Mouse (Mus musculus) left cerebral cortex, postnatal 4 days (tissue): ENCODE data around the gene Lcn4. TPM values are rescaled to one million over a fixed set of nuclear protein-coding genes. Genes with fewer than 3 reads are reported as not detected.
"Not testable (repeated sequence)": the region's sequence is repeated elsewhere in the genome, so short reads cannot be mapped to it uniquely, and the experiment has no call there.

Experiments
- DNase-seq: peaks from one replicate; pipeline ENCODE4 v3.0.0-alpha.2; 2022
- intact Hi-C: fragments of 180-260 bp; cut with DNase I; formaldehyde crosslinking; loops from one replicate; pipeline ENCODE4 v1.15.1; 2025
- total RNA-seq, 2 experiments: library from RNA; stranded (reverse); gene quantifications; 2 replicates each; pipeline ENCODE4 v1.2.3; 2021

The Lcn4 gene
- total RNA-seq: not detected

DNA sequence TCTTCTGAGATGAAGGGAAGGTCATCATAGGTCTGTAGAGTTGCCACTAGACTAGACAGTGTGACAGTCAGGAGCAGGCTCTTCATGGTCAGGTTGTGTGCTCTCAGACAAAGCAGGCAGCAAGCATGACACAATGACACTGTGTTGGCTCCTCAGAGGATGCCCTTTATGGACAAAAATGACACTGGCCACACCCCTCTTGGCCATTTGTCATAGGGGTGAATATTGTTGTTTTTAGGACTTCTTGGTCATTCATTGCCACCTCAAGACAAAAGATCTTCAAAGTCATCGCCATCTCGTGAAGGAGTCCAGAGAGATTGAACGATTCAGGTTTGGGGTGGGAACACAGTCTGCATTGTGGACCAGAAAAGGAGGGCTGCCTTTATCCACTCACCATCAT, at the start of gene Lcn4:
TSS of gene Lcn4 (minus strand) at position 101 of the 400 bp plus-strand sequence.
- intact Hi-C loops: no loop called here
- no peak for DNase-seq

DNA sequence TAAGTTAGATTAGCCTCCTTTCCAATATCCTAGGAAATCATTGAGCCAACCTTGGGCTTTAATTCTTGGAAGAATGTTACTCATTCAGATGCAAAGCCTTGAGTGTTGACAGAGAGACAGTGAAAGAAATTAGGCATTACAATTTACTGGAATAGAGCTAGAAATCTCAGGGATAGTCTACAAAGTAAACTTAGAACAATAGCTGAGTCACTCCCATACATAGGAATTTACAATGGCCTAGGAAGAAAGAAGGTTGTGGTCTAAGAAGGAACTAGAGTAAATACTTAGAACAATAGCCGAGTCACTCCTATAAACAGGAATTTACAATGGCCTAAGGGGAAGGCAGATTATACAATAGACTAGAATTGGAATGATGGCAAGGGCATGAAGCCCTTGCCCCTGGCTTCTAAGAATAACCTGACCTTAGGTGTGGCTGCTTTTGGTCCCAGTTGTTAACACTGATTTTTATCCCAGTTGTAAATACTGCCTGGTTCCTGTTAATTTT, 15.1 kb upstream of the Lcn4 start:
- DNase-seq: no peak
- intact Hi-C loops: no loop called here

DNA sequence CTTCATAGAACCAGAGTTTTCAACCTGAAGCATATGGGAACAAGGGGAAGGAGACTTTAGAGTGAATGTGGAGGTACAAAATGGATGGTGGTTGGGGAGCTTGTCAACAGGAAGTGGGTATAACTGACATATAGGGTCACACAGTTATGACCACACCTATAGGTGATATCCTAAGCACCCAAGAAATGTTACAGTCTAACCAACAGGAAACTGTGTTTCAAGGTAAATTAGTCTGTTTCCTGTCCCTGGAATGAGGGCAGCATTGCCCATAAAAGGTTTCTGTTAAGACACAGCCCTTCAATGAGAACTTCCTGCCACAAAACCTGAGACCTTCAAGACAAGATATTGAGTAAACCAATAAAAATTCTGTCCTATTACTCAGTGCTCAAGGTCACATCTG, 2.3 kb downstream of the Lcn4 start:
- intact Hi-C loops: no loop called here
- no peak for DNase-seq

DNA sequence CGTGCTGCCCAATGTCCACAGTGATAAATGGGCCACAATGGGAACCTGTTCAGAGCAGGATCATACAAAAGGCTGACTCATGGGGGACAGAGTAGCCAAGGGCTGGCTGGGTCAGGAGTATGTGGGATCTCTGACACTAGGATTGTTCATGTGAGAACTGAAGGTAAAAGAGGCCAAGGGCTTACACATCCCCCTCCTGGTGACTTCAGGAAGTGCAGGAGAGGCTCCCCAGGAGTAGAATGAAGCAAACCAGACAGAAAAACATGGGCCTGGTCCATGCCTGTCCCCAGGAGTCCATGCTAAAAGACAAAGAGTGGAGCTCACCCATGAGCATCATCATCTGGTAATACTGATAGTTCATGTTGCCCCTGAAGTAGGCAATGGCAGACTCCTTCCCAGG, 7.5 kb downstream of the Lcn4 start:
- intact Hi-C loops: not testable (repeated sequence)
- peak; percentile 46 for DNase-seq

DNA sequence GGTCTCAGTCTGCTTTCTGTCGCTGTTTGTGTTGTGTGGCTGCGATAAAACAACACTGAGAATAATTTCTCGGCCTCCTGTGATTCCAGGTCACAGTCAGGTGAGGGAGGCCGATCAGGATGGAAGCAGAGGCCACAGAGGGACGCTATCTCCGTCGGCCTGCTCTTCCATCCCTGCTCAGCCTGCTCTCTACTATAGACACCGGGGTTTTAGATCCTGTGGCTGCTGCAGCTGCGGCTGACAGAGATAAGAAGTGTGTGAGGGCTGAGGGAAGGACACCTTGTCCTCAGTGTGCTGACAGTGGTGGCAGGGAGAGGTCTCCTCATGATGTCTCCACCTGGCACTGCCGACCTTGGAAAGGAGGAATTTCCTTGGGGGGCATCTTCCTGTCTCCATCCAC, 8.0 kb downstream of the Lcn4 start:
- no peak for DNase-seq
- intact Hi-C loops: no loop called here

DNA sequence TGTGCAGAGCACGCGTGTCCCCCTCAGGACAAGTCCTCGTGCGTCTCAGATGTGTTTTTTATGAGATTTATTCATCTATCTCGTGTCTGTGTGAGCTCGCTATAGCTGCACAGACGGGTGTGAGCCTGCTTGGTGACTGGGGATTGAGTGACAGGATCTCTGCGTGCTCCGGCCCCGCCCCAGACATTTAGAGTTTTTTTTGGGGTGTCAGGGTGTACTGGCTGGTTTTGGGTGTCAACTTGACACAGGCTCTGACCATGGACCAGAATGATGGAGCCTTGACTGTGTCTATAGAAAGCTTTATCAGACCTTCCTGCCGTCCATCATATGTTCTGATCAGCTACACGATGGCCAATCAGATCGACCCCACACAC, 8.6 kb downstream of the Lcn4 start:
- no peak for DNase-seq

DNA sequence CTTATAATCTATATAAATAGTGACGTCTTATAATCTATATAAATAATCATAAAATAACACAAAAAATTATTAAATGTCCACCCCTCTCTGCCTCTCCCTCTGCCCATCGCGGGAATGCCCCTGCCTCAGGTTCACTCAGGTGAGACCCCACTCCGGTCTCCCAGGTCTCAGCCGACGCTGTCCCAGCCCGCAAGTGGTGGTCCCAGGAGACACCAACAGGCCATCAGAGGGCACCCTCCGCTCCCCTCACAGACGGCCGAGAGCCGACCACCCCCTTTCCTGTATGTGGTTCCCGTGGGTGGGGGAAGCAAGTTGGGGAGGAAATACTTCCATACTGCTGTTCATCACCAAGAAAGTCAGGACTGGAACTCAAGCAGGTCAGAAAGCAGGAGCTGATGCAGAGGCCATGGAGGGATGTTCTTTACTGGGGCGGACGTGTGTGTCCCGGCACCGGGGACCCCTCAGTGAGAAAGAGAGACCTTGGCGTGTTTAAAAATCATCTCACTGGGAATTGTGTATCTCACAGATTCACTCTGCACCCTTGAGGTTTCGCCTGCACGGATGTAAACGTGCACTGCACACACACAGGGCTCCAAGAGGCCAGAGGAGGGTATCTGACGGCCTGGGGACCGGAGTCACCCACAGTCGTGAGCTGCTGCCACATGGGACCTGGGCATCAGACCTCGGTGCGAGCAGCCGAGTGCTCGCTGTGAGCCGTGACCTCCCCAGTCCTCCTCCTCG, 9.1 kb downstream of the Lcn4 start:
- no peak for DNase-seq
- intact Hi-C loops: no loop called here

More for the DNA sequence above, 8.6 kb downstream of the Lcn4 start:
- intact Hi-C loops: no loop called here

DNA sequence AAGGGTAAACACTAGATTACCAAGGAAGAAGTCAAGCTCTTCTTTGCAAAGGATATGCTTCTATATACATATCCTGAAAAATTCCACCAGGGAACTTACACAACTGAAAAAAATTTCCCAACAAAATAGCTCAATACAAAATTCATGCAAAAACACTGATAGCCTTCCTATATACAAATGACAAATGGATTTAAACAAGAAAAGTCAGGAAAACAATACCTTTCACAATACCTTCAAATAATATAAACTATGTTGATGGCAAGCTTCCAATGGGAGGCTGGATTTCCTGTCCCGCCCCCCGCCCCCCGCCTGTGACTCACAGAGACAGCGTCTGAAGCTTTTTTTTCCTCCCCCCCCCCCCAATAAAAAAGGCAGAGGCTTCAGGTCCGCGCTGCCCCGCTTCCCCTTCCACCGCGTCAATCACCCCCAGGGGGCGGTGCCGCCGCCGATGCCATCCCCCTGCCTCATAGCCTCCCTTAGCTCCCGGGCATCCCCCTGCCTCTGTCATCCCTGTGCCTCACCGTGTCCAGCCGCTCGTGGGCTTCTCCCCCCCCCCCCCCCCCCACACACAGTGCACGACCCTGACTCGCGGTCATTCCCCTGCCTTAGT, 9.8 kb downstream of the Lcn4 start:
- DNase-seq: peak; percentile 34
- intact Hi-C loops: no loop called here

DNA sequence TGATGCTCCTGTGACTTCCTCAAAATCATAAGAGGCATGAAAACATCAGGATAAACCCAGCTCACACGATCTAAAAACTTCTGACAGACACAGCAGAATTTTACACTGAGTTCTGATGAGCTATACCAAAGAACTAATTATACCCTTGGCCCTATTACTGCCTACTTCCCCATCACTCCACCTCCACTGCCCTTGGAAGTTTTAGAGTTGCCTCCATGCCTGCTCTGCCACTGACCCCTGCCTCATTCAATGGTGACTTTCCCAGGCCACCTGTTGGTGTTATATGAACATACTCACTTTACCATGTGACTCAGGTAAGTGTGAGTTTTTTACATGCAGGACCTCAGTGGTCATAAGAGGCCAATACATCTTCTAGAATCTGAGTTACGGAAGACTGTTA, 13.7 kb downstream of the Lcn4 start:
- intact Hi-C loops: no loop called here

DNA sequence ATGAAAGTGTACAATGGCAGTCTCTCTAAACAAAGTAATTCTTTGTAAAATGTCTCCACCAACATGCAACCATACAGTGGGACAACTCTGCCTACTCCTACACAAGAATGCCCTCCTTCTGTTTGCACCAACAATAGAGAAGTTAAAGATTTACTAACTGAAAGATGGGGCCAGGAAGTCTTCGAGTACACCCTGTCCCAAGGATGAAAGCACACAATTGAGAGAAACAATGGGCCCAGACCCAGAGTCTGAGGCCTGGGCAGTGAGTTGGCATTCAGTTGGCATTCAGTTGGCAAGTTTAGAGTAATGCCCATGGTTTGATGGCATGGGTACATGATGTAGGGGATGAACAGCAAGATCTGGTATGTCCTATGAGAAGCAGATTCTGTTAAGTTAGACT, 16.4 kb downstream of the Lcn4 start:
- intact Hi-C loops: no loop called here
- no peak for DNase-seq

More for the DNA sequence above, 13.7 kb downstream of the Lcn4 start:
- no peak for DNase-seq

DNA sequence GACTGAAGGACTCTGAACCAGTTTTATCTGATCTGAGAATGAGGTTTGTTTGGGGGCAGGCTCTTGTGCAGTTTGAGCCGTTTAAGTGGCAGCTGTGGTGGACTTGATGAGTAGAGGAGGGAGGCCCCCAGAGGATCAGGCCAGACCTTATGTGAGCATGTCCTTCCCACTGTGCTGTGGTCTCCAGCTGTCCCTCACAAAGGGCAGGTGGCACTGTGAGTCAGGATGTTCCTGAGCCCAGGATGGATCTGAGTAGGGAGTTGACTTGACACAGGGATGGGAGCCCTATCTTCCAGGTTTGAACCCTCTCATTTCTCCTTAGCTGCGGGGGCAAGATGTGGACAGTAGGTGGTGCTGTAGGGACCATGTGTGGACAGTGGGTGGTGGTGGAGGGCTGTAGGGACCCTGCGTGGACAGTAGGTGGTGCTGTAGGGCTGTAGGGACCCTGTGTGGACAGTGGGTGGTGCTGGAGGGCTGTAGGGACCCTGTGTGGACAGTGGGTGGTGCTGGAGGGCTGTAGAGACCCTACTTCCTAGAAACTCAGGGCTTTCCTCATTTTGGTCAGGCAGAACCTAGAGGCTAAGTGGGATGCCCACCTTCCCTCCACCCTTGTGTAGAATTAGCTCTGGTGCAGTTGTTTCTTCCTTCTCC, 24.3 kb downstream of the Lcn4 start:
- DNase-seq: peak; percentile 75
- intact Hi-C loops: loop anchor here (5.0 to 10.0 kb wide), 3 partner anchors 256 to 588 kb away; partner anchors contain the start of gene Surf6

DNA sequence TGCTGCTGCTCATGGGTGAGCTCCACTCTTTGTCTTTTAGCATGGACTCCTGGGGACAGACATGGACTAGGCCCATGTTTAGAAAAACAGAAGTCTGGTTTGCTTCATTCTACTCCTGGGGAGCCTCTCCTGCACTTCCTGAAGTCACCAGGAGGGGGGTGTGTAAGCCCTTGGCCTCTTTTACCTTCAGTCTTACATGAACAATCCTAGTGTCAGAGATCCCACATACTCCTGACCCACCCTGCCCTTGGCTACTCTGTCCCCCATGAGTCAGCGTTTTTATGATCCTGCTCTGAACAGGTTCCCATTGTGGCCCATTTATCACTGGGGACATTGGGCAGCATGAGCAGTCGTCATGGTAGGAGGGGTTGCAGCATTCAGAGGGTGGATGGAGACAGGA, 27.1 kb downstream of the Lcn4 start:
- DNase-seq: peak; percentile 34
- intact Hi-C loops: loop anchor here (10.0 kb wide), 2 partner anchors 401 to 591 kb away; no protein-coding TSS in a partner anchor

DNA sequence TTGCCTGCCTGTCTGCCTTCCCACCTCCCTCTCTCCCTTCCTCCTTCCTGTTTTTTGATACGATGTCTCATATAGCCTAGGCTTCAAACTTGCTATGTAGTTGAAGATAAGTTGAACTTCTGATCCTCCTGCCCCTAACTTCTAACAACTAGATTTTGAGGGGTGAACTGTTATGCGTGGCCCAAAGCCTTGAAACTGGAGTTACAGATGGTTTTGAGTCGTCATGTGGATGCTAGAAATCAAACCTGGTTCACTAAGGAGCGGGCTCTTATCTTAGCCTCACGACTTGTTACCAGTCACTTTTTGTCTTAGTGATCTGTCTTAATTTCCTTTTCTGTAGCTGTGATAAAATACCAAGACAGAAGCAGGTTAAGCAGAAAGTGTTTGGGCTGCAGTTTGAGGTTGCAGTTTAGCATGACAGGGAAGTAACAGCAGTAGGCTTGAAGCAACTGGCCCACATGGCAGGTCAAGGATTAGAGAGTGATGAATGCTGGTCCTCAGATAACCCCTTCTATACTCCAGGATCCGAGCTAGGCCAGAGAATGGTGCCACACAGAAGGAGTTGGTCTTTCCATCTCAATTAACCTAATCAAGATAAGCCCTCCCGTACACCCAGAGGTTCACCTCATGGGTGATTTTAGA, 30.0 kb downstream of the Lcn4 start:
- no peak for DNase-seq
- intact Hi-C loops: loop anchor here (10.0 kb wide), 2 partner anchors 404 to 594 kb away; no protein-coding TSS in a partner anchor

DNA sequence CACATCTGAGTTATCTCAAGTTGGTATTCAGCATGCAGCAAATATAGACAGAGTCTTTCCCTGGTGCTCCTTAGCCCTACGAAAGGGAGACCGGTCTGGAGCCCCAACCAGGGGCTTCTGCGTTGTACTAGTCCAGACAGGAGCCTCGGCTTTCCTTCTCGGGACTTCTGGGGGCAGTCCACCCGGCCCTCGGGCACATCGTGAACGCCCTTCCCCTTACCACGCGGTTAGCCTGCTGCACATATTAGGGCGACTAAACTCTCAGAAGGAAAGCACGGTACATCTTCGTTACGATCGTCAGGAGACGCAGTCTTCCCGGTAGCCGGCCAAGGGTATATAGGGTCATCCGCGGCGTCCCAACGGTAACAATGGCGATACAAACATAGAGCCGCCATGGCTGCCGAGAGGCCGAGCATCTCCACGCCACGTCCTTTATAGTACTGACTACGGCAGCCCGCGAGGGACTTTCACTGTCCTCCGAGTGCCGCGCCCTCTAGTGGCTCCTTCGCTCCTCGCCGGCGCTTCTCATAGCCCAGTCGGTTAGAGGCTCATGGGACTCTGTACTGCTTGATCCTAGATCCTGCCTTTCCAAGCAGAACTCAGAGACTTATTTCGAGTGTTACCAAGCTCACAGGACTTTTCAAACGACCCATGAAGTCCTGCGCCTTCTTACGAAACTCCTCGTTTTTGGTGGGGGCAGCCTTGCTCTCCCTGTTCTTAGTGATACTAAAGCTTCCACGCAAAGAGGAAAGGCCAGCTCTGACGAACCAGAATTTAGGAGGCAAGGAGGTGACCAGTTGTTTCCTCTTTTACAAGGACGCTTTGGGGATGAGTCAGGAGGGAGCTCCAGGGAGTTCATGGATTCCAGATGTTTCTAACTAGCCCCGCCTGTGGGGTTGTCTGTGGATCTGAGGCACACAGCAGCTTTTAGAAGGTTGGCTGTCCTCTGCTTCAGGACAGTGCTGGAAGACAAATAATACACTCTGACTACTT, 30.9 kb downstream of the Lcn4 start:
- DNase-seq: peak; percentile 98
- intact Hi-C loops: loop anchor here (5.0 to 10.0 kb wide), 3 partner anchors 188 to 595 kb away; no protein-coding TSS in a partner anchor

DNA sequence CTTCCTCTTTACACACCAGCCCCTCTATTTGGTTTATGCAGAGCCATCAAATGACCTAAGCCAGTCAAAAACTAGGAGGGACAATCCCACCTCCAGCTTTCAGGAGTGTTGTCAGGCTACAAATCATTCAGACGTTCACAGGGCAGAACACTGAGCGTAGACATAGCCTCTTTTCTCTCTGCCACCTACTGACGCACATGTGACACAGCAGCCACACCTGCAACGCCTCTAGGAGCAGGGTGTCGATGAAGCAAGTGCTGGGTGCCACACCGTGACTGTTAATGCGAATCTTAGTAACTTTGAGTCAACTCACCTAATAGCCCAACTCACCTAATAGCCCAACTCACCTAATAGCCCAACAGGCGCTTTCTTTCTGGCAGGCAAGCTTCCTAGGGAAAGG, 32.0 kb downstream of the Lcn4 start:
- intact Hi-C loops: loop anchor here (5.0 kb wide), 1 partner anchor 187 kb away; no protein-coding TSS in a partner anchor
- DNase-seq: peak; percentile 42

DNA sequence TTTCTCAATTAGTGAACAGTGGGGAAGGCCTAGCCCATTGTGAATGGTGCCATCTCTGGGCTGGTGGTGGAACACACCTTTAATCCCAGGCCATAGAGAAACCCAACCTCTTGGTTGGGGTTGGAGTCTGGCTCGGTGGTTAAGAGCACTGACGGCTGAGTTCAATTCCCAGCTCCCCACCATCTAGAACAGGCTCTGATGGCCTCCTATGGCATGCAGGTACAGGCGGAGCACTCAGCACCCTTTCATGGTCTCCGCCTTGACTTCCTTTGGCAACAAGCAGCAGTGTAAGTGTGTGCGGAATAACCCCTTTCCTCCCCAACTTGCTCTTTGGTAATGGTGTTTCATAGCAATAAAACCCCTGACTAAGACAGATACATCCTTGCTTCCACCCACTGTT, 32.5 kb downstream of the Lcn4 start:
- no peak for DNase-seq
- intact Hi-C loops: loop anchor here (5.0 kb wide), 1 partner anchor 186 kb away; no protein-coding TSS in a partner anchor

DNA sequence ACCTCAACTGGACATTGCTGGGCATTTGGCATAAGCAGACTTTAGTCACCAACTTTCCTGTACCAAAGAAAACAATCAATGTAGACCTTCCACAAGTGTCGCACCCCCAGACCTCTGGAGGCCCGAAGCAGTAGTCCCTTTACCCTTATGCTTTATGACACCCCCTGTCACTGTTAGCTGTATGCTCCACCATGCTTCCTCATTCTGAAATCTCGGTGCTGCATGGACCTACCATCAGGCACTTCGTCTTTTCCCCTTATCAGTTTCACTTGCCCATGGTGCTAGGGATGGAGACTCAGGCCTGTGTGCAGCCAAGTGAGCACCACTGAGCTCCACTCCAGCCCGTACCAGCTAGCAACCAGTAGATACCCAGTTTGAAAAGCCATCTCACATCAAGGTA, 33.0 kb downstream of the Lcn4 start:
- intact Hi-C loops: loop anchor here (5.0 kb wide), 1 partner anchor 186 kb away; no protein-coding TSS in a partner anchor
- no peak for DNase-seq

DNA sequence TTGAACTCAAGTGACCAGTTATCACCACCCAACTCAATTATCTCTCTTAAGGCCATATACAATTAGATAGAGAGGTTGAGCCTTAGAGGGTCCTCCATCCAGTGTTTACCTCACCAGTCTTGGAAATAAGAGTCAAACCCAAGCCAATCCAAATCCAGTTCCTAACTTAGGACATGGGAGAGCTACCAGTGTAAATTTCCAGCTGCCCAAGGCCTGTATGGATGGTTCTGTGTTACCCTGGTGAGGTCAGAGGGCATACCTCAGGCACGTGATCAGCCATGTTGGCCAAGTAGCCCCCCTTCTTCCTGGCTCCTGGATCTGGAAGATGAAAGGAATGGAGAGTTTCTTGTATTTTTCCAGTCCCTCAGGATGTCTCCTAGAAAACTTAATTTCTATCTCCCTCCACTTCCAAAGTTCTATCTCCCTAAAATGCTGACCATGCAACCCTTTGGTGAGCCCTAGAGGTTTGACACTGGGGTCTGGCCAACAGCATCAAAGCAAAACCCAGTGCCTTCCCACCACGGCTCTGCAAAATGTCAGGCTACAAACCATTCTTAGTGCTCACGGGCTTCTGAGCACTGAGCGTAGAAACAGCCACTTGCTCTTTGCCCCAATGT, 33.7 kb downstream of the Lcn4 start:
- intact Hi-C loops: loop anchor here (5.0 kb wide), 1 partner anchor 185 kb away; no protein-coding TSS in a partner anchor

DNA sequence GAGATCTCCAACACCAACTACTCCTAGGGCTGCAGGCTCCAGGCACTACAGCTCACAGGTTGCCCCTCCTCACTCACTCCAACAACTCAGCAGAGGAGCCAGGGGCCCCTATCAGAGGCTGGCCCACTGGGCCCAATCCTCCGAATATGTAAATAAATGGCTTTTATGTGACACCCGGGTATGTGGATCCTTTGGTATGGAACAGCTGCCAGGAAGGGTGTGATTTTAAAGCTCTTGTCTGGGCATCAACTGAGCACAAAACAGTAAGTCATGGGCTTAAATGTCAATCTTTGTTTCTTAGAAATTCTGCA, 34.8 kb downstream of the Lcn4 start:
- DNase-seq: no peak
- intact Hi-C loops: loop anchor here (5.0 kb wide), 1 partner anchor 184 kb away; no protein-coding TSS in a partner anchor

More for the DNA sequence above, 33.7 kb downstream of the Lcn4 start:
- DNase-seq: no peak
